Mouse (Mus musculus) retina, adult 2 months (tissue): ENCODE measurements around the gene Tmem237.

Experiments
- DNase-seq: peaks from one replicate; pipeline ENCODE4 v3.0.0-alpha.2; 2012; ENCODE audit warnings: low read depth, low spot score

The Tmem237 gene

GRCm38 (mm10) chr1:59119720-59120457 lies at the start of gene Tmem237:
Tmem237 (minus strand) TSS chr1:59120408.
- peak; percentile 75 for DNase-seq

- no peak for DNase-seq
Measured at GRCm38 (mm10) chr1:59169586-59169985, 49.4 kb upstream of the Tmem237 start.

GRCm38 (mm10) chr1:59168556-59168955 lies 48.3 kb upstream of the Tmem237 start:
- no peak for DNase-seq

GRCm38 (mm10) chr1:59167654-59168425 lies 47.6 kb upstream of the Tmem237 start:
- no peak for DNase-seq

GRCm38 (mm10) chr1:59166232-59166905 lies 46.2 kb upstream of the Tmem237 start:
- DNase-seq = no peak

GRCm38 (mm10) chr1:59163918-59164317 lies 43.7 kb upstream of the Tmem237 start:
- peak; percentile 67 for DNase-seq

- DNase-seq = peak; percentile 66
Measured at GRCm38 (mm10) chr1:59163030-59163461, 42.8 kb upstream of the Tmem237 start, which contains the start of gene Mpp4. Mpp4 (minus strand) TSS chr1:59163389.

- no peak for DNase-seq
Measured at GRCm38 (mm10) chr1:59162309-59163024, 42.3 kb upstream of the Tmem237 start.

GRCm38 (mm10) chr1:59161396-59161795 lies 41.2 kb upstream of the Tmem237 start:
- peak; percentile 78 for DNase-seq

- DNase-seq = no peak
Measured at GRCm38 (mm10) chr1:59160871-59161270, 40.7 kb upstream of the Tmem237 start.

GRCm38 (mm10) chr1:59159136-59159535 lies 38.9 kb upstream of the Tmem237 start:
- no peak for DNase-seq

GRCm38 (mm10) chr1:59158498-59158897 lies 38.3 kb upstream of the Tmem237 start:
- DNase-seq = no peak

- DNase-seq = no peak
Measured at GRCm38 (mm10) chr1:59157846-59158245, 37.6 kb upstream of the Tmem237 start.

GRCm38 (mm10) chr1:59152346-59152745 lies 32.1 kb upstream of the Tmem237 start:
- DNase-seq = no peak

- no peak for DNase-seq
Measured at GRCm38 (mm10) chr1:59150542-59150941, 30.3 kb upstream of the Tmem237 start.

- DNase-seq = no peak
Measured at GRCm38 (mm10) chr1:59144543-59144942, 24.3 kb upstream of the Tmem237 start.

- DNase-seq = no peak
Measured at GRCm38 (mm10) chr1:59142809-59143208, 22.6 kb upstream of the Tmem237 start.

- DNase-seq = no peak
Measured at GRCm38 (mm10) chr1:59134419-59134818, 14.2 kb upstream of the Tmem237 start.

- DNase-seq = no peak
Measured at GRCm38 (mm10) chr1:59128879-59129278, 8.7 kb upstream of the Tmem237 start.

- DNase-seq = no peak
Measured at GRCm38 (mm10) chr1:59125558-59125957, 5.3 kb upstream of the Tmem237 start.

GRCm38 (mm10) chr1:59110524-59110923 lies 9.7 kb downstream of the Tmem237 start:
- no peak for DNase-seq

- DNase-seq = no peak
Measured at GRCm38 (mm10) chr1:59102071-59102470, 18.1 kb downstream of the Tmem237 start.
